Mouse (Mus musculus) hindbrain, embryonic 12.5 days (tissue): ENCODE measurements around the gene Gm37240. TPM values are rescaled to one million over a fixed set of nuclear protein-coding genes. Genes with fewer than 3 reads are reported as not detected.

Experiments
- ATAC-seq: fragments of 200-750 bp; cut with Nextera tagmentation; 2 replicates; pipeline ENCODE4 v1.8.0; 2017; ENCODE audit warnings: moderate TSS enrichment; ENCODE audit not compliant: low FRiP score
- H3K27ac ChIP-seq: fragments of 300-500 bp; sonication (generic); 2 replicates; pipeline ENCODE4 v1.5.1; 2016; ENCODE audit warnings: mild to moderate bottlenecking
- H3K27me3 ChIP-seq: fragments of 300-500 bp; sonication (generic); 2 replicates; pipeline ENCODE4 v1.6.1; 2016; ENCODE audit warnings: mild to moderate bottlenecking
- H3K36me3 ChIP-seq: fragments of 300-500 bp; sonication (generic); 2 replicates; pipeline ENCODE4 v1.6.1; 2016; ENCODE audit warnings: mild to moderate bottlenecking
- H3K4me1 ChIP-seq: fragments of 300-500 bp; sonication (generic); 2 replicates; pipeline ENCODE4 v1.6.1; 2016
- H3K4me2 ChIP-seq: fragments of 300-500 bp; sonication (generic); replicated peaks from 2 replicates; pipeline ENCODE4 v1.6.1; 2016; ENCODE audit warnings: mild to moderate bottlenecking
- H3K4me3 ChIP-seq: fragments of 300-500 bp; sonication (generic); 2 replicates; pipeline ENCODE4 v1.5.1; 2016; ENCODE audit warnings: mild to moderate bottlenecking
- H3K9ac ChIP-seq: fragments of 300-500 bp; sonication (generic); 2 replicates; pipeline ENCODE4 v1.6.1; 2016; ENCODE audit warnings: mild to moderate bottlenecking, moderate library complexity
- H3K9me3 ChIP-seq: fragments of 300-500 bp; sonication (generic); replicated peaks from 2 replicates; pipeline ENCODE4 v1.6.1; 2016; ENCODE audit warnings: mild to moderate bottlenecking
- WGBS: fragments of 180-500 bp; shearing (Covaris S2); methylation state at CpG from one replicate; pipeline ENCODE4 v1.1.7; 2016; 5-methylcytosine and 5-hydroxymethylcytosine counted together
- polyA plus RNA-seq: library from polyadenylated mRNA; unstranded; fragments of >200 nt; fragmentation: Nextera tagmentation; extraction: Ambion mirVana; gene quantifications from 2 replicates; pipeline ENCODE4 v1.2.1, GENCODE M21; 2016

Gm37240 gene
- polyA plus RNA-seq, 1 experiment from 2014 or later: 3.3 TPM

DNA sequence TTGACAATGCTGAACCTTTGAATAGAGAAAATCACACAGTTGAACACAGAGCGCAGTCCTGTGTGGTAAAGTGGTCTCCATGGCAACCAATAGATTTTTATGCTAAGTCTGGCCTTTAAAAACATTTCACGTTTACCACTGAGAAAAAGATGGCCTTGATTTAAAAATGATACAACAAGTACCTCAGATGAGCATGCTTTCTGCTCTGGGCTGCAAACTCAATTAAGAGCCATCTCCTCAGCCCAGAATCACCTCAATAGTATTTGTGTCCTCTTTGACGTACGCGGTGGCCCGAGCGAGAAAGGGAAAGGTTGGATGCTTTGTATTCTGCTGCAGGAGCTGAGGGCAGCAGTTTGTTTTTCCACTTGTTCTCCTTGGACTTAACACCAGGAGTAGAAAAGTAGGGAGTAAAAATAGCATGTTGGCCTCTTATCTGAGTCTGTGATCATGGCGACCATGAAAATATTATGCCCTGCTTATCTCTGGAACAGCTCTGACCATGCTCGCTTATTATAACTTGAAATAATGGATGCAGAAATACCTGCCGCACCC, 548.0 kb downstream of the Gm37240 start:
- H3K9ac ChIP-seq: no peak overlapping the region
- H3K4me2 ChIP-seq: no peak overlapping the region
- H3K27me3 ChIP-seq: no peaks in the 10 kb centered on the region
- H3K4me1 ChIP-seq: peaks cover 27% of the 10 kb centered on the region
- no peak overlapping the region for H3K4me3 ChIP-seq
- H3K36me3 ChIP-seq: no peaks in the 10 kb centered on the region
- H3K9me3 ChIP-seq: no peaks in the 10 kb centered on the region
- H3K27ac ChIP-seq: no peak overlapping the region
- no peak for ATAC-seq
- 67% methylated on average over 10 of the region's 10 CpGs for WGBS

DNA sequence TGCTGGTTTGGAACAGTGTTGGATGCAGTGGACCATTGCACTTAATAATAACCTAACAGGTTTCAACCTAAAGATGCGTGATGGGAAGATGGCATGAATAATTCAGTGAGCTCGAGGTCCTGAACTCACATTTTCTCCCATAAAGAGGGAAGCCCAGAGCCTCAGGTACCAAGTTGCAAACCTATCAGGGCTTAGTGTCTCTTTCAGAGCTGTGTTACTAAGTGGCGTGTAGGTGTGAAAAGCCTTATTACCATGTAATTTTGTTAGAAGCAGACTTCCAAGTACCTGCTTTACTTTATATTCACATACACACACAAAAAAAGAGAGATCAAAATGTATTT, 548.6 kb downstream of the Gm37240 start:
- ATAC-seq: peak; percentile 21; the same call in 1 of the 2 replicates
- Histone ChIP-seq H3K27ac (no peak overlapping the region), H3K9ac (no peak overlapping the region), H3K27me3 (no peaks in the 10 kb centered on the region), H3K4me2 (no peak overlapping the region), H3K4me1 (peaks cover 27% of the 10 kb centered on the region), H3K36me3 (no peaks in the 10 kb centered on the region), H3K4me3 (no peak overlapping the region), H3K9me3 (no peaks in the 10 kb centered on the region)
- WGBS: 62% methylated on average over 3 of the region's 3 CpGs

DNA sequence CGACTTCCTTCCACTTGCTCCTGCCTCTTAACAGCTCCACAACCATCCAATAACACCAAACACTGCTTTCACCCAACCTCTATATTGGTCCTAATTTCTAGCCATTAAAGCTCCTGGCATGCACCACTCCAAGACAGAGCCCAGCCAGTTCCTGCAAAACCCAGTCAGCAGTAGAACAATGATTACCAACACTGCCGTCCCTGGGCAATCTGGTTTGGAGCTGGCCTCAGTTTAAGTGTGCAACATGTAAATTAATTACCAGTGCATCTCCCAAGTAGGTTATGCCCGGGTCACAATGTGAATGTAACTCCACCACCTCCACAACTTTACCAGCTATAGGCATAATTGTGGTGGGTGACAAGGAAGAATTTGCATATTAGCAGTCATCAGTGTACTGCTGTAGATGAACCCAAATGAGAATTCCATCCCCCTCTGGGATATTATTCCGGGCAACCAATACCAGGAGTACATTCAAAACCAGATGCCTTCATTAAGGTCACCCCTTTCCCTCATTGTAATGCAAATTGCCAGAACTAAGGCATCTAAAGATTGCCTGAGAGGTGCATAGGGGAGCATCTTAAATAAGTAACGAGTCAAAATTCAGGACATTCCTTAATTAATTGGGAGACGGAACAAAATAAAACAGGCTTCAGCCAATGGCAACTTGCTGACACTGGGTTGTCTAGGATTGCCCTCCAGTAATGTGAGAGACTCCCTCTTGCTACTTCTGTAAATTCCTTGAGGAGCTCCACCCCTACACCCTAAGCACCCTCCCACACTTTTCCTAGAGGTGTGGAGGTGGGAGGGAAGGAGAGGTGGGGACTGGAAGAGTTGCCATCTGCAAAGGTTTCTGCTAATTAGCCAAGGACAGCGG, 549.2 kb downstream of the Gm37240 start:
- H3K9me3 ChIP-seq: no peaks in the 10 kb centered on the region
- peaks cover 27% of the 10 kb centered on the region for H3K4me1 ChIP-seq
- no peak overlapping the region for H3K4me3 ChIP-seq
- no peaks in the 10 kb centered on the region for H3K27me3 ChIP-seq
- H3K27ac ChIP-seq: no peak overlapping the region
- no peaks in the 10 kb centered on the region for H3K36me3 ChIP-seq
- H3K9ac ChIP-seq: no peak overlapping the region
- ATAC-seq: peak; percentile 51
- WGBS: 55% methylated on average over 7 of the region's 7 CpGs
- H3K4me2 ChIP-seq: no peak overlapping the region

GRCm38 (mm10) chr3:85335517-85335916, 551.8 kb downstream of the Gm37240 start:
- WGBS: 56% methylated on average over 1 of the region's 1 CpGs
- Histone ChIP-seq H3K9me3 (no peaks in the 10 kb centered on the region), H3K27ac (no peak overlapping the region), H3K4me3 (no peak overlapping the region), H3K9ac (no peak overlapping the region), H3K4me1 (peaks cover 20% of the 10 kb centered on the region), H3K4me2 (no peak overlapping the region), H3K27me3 (no peaks in the 10 kb centered on the region), H3K36me3 (no peaks in the 10 kb centered on the region)
- ATAC-seq: no peak

GRCm38 (mm10) chr3:85332276-85332675, 555.0 kb downstream of the Gm37240 start:
- H3K4me3 ChIP-seq: no peak overlapping the region
- WGBS: 89% methylated on average over 4 of the region's 4 CpGs

DNA sequence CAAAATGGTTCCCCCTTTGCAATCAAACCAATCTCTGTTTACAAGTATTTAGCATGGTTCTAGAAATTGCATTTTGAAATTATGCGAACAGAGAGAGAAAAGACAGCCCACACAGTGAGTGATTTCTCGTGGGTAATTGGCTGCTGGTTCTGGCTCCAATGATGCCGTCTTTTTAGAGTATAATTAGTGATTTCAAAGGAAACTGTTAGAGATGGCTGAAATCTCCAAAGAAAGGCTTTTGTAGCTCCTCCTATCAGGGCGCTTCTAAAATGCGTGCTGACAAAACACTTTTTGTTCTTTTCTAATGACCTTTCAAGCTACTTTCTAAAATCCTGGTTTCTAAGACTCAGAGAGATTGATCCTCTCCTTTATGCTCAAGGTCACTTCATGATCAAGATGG, 569.1 kb downstream of the Gm37240 start:
- no peak for ATAC-seq
- 67% methylated on average over 5 of the region's 5 CpGs for WGBS

More at GRCm38 (mm10) chr3:85332276-85332675, 555.0 kb downstream of the Gm37240 start:
- Histone ChIP-seq H3K9me3 (no peaks in the 10 kb centered on the region), H3K4me2 (no peak overlapping the region), H3K4me1 (no peaks in the 10 kb centered on the region; the same call in 1 of the 2 replicates), H3K36me3 (no peaks in the 10 kb centered on the region), H3K27ac (no peak overlapping the region), H3K9ac (no peak overlapping the region), H3K27me3 (no peaks in the 10 kb centered on the region)
- no peak for ATAC-seq

GRCm38 (mm10) chr3:85317306-85317705, 570.0 kb downstream of the Gm37240 start:
- H3K9me3 ChIP-seq: no peaks in the 10 kb centered on the region
- H3K4me3 ChIP-seq: no peak overlapping the region
- H3K27me3 ChIP-seq: no peaks in the 10 kb centered on the region
- H3K4me2 ChIP-seq: no peak overlapping the region
- H3K4me1 ChIP-seq: 0 out of 2 replicates have a peak, but pooled peaks cover 7% of the 10 kb centered on the region
- no peak for ATAC-seq
- 95% methylated on average over 4 of the region's 4 CpGs for WGBS
- H3K36me3 ChIP-seq: no peaks in the 10 kb centered on the region
- H3K9ac ChIP-seq: no peak overlapping the region
- no peak overlapping the region for H3K27ac ChIP-seq

More for the DNA sequence above, 569.1 kb downstream of the Gm37240 start:
- Histone ChIP-seq H3K9ac (no peak overlapping the region), H3K4me1 (0 out of 2 replicates have a peak, but pooled peaks cover 7% of the 10 kb centered on the region), H3K4me2 (no peak overlapping the region), H3K4me3 (no peak overlapping the region), H3K36me3 (no peaks in the 10 kb centered on the region), H3K27ac (no peak overlapping the region), H3K9me3 (no peaks in the 10 kb centered on the region), H3K27me3 (no peaks in the 10 kb centered on the region)

DNA sequence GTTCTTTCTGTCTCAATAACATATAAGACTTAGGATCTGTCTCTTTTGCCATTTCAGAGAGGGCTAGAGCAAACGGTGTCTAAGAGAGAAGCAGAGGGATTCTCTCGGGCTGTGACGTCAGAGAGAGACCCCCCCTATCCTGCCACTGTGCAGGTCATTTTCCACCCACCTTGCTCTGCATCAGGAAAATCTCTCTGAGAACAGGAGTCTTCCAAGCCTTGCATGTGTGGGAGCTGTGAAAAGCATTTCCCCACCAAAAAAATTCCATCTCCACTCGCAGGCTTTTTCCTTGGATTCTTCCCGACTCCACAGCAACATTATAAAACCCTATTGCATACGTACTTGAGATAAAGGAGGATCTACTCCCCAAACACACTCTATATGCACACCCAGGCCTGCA, 572.4 kb downstream of the Gm37240 start:
- Histone ChIP-seq H3K4me1 (0 out of 2 replicates have a peak, but pooled peaks cover 7% of the 10 kb centered on the region), H3K4me3 (no peak overlapping the region), H3K27me3 (no peaks in the 10 kb centered on the region), H3K27ac (no peak overlapping the region), H3K36me3 (no peaks in the 10 kb centered on the region), H3K9ac (no peak overlapping the region), H3K4me2 (no peak overlapping the region), H3K9me3 (no peaks in the 10 kb centered on the region)
- ATAC-seq: no peak
- 90% methylated on average over 6 of the region's 6 CpGs for WGBS

GRCm38 (mm10) chr3:85313646-85314255, 573.6 kb downstream of the Gm37240 start:
- Histone ChIP-seq H3K27ac (no peak overlapping the region; the same call in 1 of the 2 replicates), H3K9ac (0 out of 2 replicates have a peak overlapping the region, but pooled peaks have one; percentile 6)

GRCm38 (mm10) chr3:85311176-85311575, 576.1 kb downstream of the Gm37240 start:
- H3K4me2 ChIP-seq: no peak overlapping the region
- WGBS: 92% methylated on average over 3 of the region's 3 CpGs
- no peaks in the 10 kb centered on the region for H3K9me3 ChIP-seq
- no peak for ATAC-seq
- H3K27ac ChIP-seq: no peak overlapping the region
- H3K4me1 ChIP-seq: 0 out of 2 replicates have a peak, but pooled peaks cover 7% of the 10 kb centered on the region
- no peak overlapping the region for H3K4me3 ChIP-seq
- no peaks in the 10 kb centered on the region for H3K27me3 ChIP-seq
- no peak overlapping the region for H3K9ac ChIP-seq
- H3K36me3 ChIP-seq: no peaks in the 10 kb centered on the region

More at GRCm38 (mm10) chr3:85313646-85314255, 573.6 kb downstream of the Gm37240 start:
- 0 out of 2 replicates have a peak, but pooled peaks cover 7% of the 10 kb centered on the region for H3K4me1 ChIP-seq
- H3K27me3 ChIP-seq: no peaks in the 10 kb centered on the region
- no peaks in the 10 kb centered on the region for H3K36me3 ChIP-seq
- H3K9me3 ChIP-seq: no peaks in the 10 kb centered on the region
- 15% methylated on average over 4 of the region's 4 CpGs for WGBS
- H3K4me2 ChIP-seq: no peak overlapping the region
- H3K4me3 ChIP-seq: no peak overlapping the region
- ATAC-seq: no peak

GRCm38 (mm10) chr3:85310401-85310989, 576.8 kb downstream of the Gm37240 start:
- ATAC-seq: no peak
- Histone ChIP-seq H3K4me3 (no peak overlapping the region), H3K27ac (no peak overlapping the region), H3K4me1 (0 out of 2 replicates have a peak, but pooled peaks cover 7% of the 10 kb centered on the region), H3K9me3 (no peaks in the 10 kb centered on the region), H3K27me3 (no peaks in the 10 kb centered on the region), H3K4me2 (no peak overlapping the region), H3K9ac (no peak overlapping the region), H3K36me3 (no peaks in the 10 kb centered on the region)
- WGBS: 82% methylated on average over 8 of the region's 8 CpGs

- no peaks in the 10 kb centered on the region for H3K27me3 ChIP-seq
- H3K9ac ChIP-seq: no peak overlapping the region
- 90% methylated on average over 6 of the region's 6 CpGs for WGBS
- H3K4me2 ChIP-seq: no peak overlapping the region
- H3K4me3 ChIP-seq: no peak overlapping the region
- H3K4me1 ChIP-seq: 0 out of 2 replicates have a peak, but pooled peaks cover 7% of the 10 kb centered on the region
- no peaks in the 10 kb centered on the region for H3K9me3 ChIP-seq
- no peaks in the 10 kb centered on the region for H3K36me3 ChIP-seq
- ATAC-seq: no peak
- no peak overlapping the region for H3K27ac ChIP-seq
Measured at GRCm38 (mm10) chr3:85309168-85309567, 578.1 kb downstream of the Gm37240 start.
